Mouse (Mus musculus): ENCODE measurements around the gene Tnxb. TPM values are rescaled to one million over a fixed set of nuclear protein-coding genes. Genes with fewer than 3 reads are reported as not detected.

The Tnxb gene
- polyA plus RNA-seq, 1 experiment from 2014 or later: 0.27 TPM

GRCm38 (mm10) chr17:34653746-34654285, 16.5 kb upstream of the Tnxb start:
- no peak overlapping the region for H3K4me2 ChIP-seq
- H3K4me3 ChIP-seq: no peak overlapping the region
- H3K27ac ChIP-seq (replicated peaks): no peak overlapping the region
- H3K9ac ChIP-seq: no peak overlapping the region
- H3K36me3 ChIP-seq: peaks cover 54% of the 10 kb centered on the region
- ATAC-seq (ENCODE audit: low FRiP score, low read depth): no peak
- peaks cover 14% of the 10 kb centered on the region; the same call in 1 of the 2 replicates for H3K4me1 ChIP-seq (replicated peaks)
- WGBS: 64% methylated on average over 9 of the region's 9 CpGs
- no peaks in the 10 kb centered on the region for H3K9me3 ChIP-seq
- no peaks in the 10 kb centered on the region for H3K27me3 ChIP-seq

DNA sequence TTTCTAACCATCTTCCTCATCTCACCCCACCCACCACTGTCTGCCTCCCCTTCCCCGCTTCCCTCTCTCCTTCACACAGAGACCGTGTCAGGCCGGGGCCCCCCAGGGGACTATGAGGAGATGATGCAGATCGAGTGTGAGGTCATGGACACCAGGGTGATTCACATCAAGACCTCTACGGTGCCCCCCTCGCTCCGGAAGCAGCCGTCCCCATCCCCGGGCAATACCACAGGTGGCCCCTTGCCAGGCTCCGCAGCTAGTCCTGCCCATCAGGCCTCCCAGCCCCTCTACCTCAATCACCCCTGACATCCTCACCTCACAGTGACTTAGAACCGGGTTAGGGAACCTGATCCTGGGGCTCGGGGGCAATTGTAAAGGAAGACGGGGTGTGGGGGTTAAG, 15.9 kb upstream of the Tnxb start:
- WGBS: 95% methylated on average over 13 of the region's 13 CpGs
- Histone ChIP-seq H3K9me3 (no peaks in the 10 kb centered on the region), H3K27me3 (0 out of 2 replicates have a peak, but pooled peaks cover 3% of the 10 kb centered on the region), H3K4me1 (replicated peaks) (peaks cover 14% of the 10 kb centered on the region; the same call in 1 of the 2 replicates), H3K27ac (replicated peaks) (no peak overlapping the region), H3K4me2 (no peak overlapping the region), H3K9ac (no peak overlapping the region), H3K36me3 (peaks cover 48% of the 10 kb centered on the region), H3K4me3 (no peak overlapping the region)
- ATAC-seq (ENCODE audit: low FRiP score, low read depth): no peak

GRCm38 (mm10) chr17:34655160-34655559, 15.2 kb upstream of the Tnxb start:
- 79% methylated on average over 7 of the region's 7 CpGs for WGBS
- no peak; the same call in 1 of the 2 replicates for ATAC-seq (ENCODE audit: low FRiP score, low read depth)

GRCm38 (mm10) chr17:34655581-34655991, 14.7 kb upstream of the Tnxb start:
- peaks cover 36% of the 10 kb centered on the region for H3K36me3 ChIP-seq
- ATAC-seq (ENCODE audit: low FRiP score, low read depth): peak; percentile 65
- H3K4me1 ChIP-seq (replicated peaks): peaks cover 14% of the 10 kb centered on the region; the same call in 1 of the 2 replicates
- no peaks in the 10 kb centered on the region for H3K9me3 ChIP-seq
- no peak overlapping the region for H3K4me3 ChIP-seq
- H3K9ac ChIP-seq: no peak overlapping the region
- peaks cover 14% of the 10 kb centered on the region for H3K27me3 ChIP-seq
- 57% methylated on average over 4 of the region's 4 CpGs for WGBS
- H3K4me2 ChIP-seq: no peak overlapping the region
- H3K27ac ChIP-seq (replicated peaks): peak overlapping the region; percentile 18

More at GRCm38 (mm10) chr17:34655160-34655559, 15.2 kb upstream of the Tnxb start:
- peaks cover 40% of the 10 kb centered on the region for H3K36me3 ChIP-seq
- peaks cover 14% of the 10 kb centered on the region; the same call in 1 of the 2 replicates for H3K4me1 ChIP-seq (replicated peaks)
- H3K27ac ChIP-seq (replicated peaks): peak overlapping the region; percentile 15; the same call in 1 of the 2 replicates
- H3K4me3 ChIP-seq: no peak overlapping the region
- H3K4me2 ChIP-seq: no peak overlapping the region
- H3K27me3 ChIP-seq: peaks cover 10% of the 10 kb centered on the region
- no peaks in the 10 kb centered on the region for H3K9me3 ChIP-seq
- H3K9ac ChIP-seq: no peak overlapping the region

DNA sequence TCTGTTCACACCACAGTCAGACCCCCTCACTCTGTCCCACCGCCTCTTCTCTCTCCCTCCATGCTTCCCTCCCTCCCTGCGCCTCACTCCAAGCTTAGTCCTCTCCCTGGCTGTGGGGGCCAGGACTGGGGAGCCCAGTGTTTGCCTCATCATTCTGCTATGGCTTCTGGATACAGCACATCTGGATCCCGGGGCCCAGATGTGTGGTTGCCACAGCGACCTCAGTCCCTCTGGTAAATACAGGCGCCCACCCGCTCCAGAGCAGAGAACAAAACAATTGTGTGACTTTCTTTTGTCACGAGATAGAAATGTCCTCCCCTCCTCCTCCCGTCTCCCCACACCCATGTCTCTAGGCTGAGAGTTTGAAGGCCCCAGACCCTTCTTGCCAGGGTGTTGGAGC, 13.7 kb upstream of the Tnxb start:
- H3K27me3 ChIP-seq: peaks cover 16% of the 10 kb centered on the region
- ATAC-seq (ENCODE audit: low FRiP score, low read depth): no peak
- H3K4me3 ChIP-seq: no peak overlapping the region
- H3K4me2 ChIP-seq: no peak overlapping the region
- H3K9ac ChIP-seq: no peak overlapping the region
- no peaks in the 10 kb centered on the region for H3K9me3 ChIP-seq
- H3K4me1 ChIP-seq (replicated peaks): peaks cover 22% of the 10 kb centered on the region; the same call in 1 of the 2 replicates
- WGBS: 25% methylated on average over 8 of the region's 8 CpGs
- peaks cover 26% of the 10 kb centered on the region for H3K36me3 ChIP-seq
- no peak overlapping the region for H3K27ac ChIP-seq (replicated peaks)

DNA sequence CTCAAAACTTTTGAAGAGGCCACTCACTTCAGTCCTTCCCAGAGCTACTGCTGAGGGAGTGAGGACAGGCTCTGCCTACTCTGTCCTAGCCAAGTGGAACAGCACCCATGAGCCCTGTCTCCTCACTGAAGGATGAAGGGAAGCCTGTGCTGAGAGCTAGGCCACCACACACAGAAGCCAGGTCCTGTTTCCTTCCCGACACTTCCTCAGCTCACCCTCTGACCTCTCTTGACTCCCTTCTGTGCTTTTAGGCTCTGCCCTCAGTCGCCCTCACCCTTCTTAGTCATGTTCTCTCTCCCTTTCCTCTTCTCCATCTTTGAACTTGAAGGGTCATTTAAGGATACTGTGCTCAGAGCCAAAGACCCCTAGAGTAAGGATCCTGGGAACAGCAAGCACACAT, 13.1 kb upstream of the Tnxb start:
- Histone ChIP-seq H3K9ac (no peak overlapping the region), H3K27me3 (peaks cover 16% of the 10 kb centered on the region), H3K4me2 (no peak overlapping the region), H3K9me3 (no peaks in the 10 kb centered on the region), H3K36me3 (peaks cover 20% of the 10 kb centered on the region), H3K4me1 (replicated peaks) (peaks cover 22% of the 10 kb centered on the region; the same call in 1 of the 2 replicates), H3K4me3 (no peak overlapping the region), H3K27ac (replicated peaks) (no peak overlapping the region)
- WGBS: 48% methylated on average over 2 of the region's 2 CpGs
- no peak for ATAC-seq (ENCODE audit: low FRiP score, low read depth)

GRCm38 (mm10) chr17:34658145-34658544, 12.2 kb upstream of the Tnxb start:
- Histone ChIP-seq H3K4me1 (replicated peaks) (peaks cover 22% of the 10 kb centered on the region; the same call in 1 of the 2 replicates), H3K4me3 (no peak overlapping the region), H3K36me3 (peaks cover 12% of the 10 kb centered on the region), H3K9ac (no peak overlapping the region), H3K27ac (replicated peaks) (no peak overlapping the region), H3K4me2 (no peak overlapping the region), H3K27me3 (peaks cover 19% of the 10 kb centered on the region), H3K9me3 (no peaks in the 10 kb centered on the region)
- WGBS: 86% methylated on average over 2 of the region's 2 CpGs
- no peak for ATAC-seq (ENCODE audit: low FRiP score, low read depth)

GRCm38 (mm10) chr17:34658591-34658990, 11.7 kb upstream of the Tnxb start:
- Histone ChIP-seq H3K9me3 (no peaks in the 10 kb centered on the region), H3K27ac (replicated peaks) (no peak overlapping the region), H3K4me3 (no peak overlapping the region), H3K4me1 (replicated peaks) (peaks cover 22% of the 10 kb centered on the region; the same call in 1 of the 2 replicates), H3K27me3 (peaks cover 20% of the 10 kb centered on the region), H3K36me3 (peaks cover 7% of the 10 kb centered on the region), H3K9ac (no peak overlapping the region), H3K4me2 (no peak overlapping the region)
- WGBS: 83% methylated on average over 3 of the region's 3 CpGs
- ATAC-seq (ENCODE audit: low FRiP score, low read depth): no peak

- Histone ChIP-seq H3K4me1 (replicated peaks) (peaks cover 22% of the 10 kb centered on the region; the same call in 1 of the 2 replicates), H3K9ac (no peak overlapping the region), H3K4me3 (no peak overlapping the region), H3K4me2 (no peak overlapping the region), H3K9me3 (no peaks in the 10 kb centered on the region), H3K27ac (replicated peaks) (no peak overlapping the region), H3K36me3 (no peaks in the 10 kb centered on the region), H3K27me3 (peaks cover 20% of the 10 kb centered on the region)
- WGBS: 73% methylated on average over 12 of the region's 12 CpGs
- ATAC-seq (ENCODE audit: low FRiP score, low read depth): no peak
Measured at GRCm38 (mm10) chr17:34659181-34659896, 11.0 kb upstream of the Tnxb start.

DNA sequence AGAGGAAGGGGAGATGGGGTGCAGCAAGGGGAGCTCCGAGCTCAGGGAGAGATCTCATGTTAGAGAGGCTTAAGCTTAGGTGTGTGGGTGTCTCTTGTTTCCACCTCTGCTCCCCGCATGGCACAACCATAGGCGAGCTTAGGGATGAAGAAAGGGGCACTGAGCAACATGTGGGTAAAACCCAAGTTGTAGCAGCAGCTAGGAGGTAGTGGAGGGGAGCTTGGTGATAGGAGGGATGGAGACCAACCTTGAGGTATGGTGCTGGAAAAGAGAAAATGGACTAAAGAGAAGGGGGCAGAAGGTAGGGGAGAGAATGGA, 10.5 kb upstream of the Tnxb start:
- Histone ChIP-seq H3K36me3 (no peaks in the 10 kb centered on the region), H3K27me3 (peaks cover 20% of the 10 kb centered on the region), H3K4me3 (no peak overlapping the region), H3K27ac (replicated peaks) (no peak overlapping the region), H3K4me1 (replicated peaks) (peaks cover 22% of the 10 kb centered on the region; the same call in 1 of the 2 replicates), H3K9me3 (no peaks in the 10 kb centered on the region), H3K9ac (no peak overlapping the region), H3K4me2 (no peak overlapping the region)
- WGBS: 81% methylated on average over 3 of the region's 3 CpGs
- ATAC-seq (ENCODE audit: low FRiP score, low read depth): no peak

DNA sequence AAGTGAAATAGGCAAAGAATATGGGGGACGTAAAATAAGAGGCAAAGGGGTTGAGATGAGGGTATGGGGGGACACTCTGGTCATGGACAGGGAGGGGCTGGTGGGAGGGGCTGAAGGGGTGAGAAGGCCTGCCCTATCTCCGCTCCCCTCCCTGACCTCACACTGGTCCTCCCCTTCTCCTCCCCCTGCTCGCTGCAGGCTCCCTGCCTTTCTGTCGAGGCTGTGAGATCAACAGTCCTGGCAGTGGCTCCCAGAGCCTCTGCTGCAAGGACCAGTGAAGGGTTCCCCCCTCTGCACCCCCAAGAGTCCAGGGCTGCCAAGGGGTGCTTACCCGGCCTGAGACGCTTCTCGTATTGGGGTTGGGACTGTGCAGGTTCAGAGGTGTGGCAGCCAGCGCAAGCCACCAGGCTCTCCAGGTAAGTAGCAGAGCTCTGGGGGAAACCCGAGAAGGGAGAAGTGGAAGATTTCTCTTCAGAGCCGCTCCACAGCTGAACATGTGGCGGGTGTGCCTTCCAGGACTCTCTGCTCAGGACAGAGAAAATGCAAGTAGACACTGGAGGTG, 10.0 kb upstream of the Tnxb start:
- no peak overlapping the region for H3K4me2 ChIP-seq
- H3K4me3 ChIP-seq: no peak overlapping the region
- no peaks in the 10 kb centered on the region for H3K36me3 ChIP-seq
- no peak overlapping the region for H3K27ac ChIP-seq (replicated peaks)
- no peaks in the 10 kb centered on the region for H3K9me3 ChIP-seq
- no peak overlapping the region for H3K9ac ChIP-seq
- H3K4me1 ChIP-seq (replicated peaks): peaks cover 20% of the 10 kb centered on the region; the same call in 1 of the 2 replicates
- ATAC-seq (ENCODE audit: low FRiP score, low read depth): no peak
- H3K27me3 ChIP-seq: peaks cover 20% of the 10 kb centered on the region
- WGBS: 48% methylated on average over 9 of the region's 11 CpGs

DNA sequence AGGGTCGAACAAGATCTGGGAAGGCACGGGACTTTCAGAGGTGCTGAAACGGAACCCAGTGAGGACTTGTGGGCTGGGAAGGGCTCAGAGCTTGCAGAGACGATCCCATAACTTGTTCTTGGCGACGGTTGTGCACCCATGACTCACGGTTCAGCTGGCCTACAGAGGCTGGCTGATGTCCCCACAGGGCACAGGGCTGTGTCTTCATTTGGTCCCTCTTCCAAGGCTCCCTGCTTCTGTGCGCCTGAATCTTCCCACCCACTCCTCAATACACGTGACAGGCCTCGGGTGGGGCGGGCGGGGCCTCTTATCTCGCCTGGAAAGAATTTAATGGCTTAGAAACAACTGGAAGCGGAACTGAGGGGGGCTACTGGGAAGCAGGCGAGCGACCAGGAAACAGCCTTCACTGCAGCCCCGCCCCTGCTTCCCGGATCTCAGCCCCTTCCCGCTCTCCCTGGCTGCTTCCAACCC, 9.2 kb upstream of the Tnxb start:
- Histone ChIP-seq H3K4me3 (peak overlapping the region; percentile 2; the same call in 1 of the 2 replicates), H3K27me3 (peaks cover 20% of the 10 kb centered on the region), H3K27ac (replicated peaks) (no peak overlapping the region), H3K9me3 (no peaks in the 10 kb centered on the region), H3K4me2 (peak overlapping the region; percentile 41), H3K36me3 (no peaks in the 10 kb centered on the region), H3K4me1 (replicated peaks) (peaks cover 12% of the 10 kb centered on the region; the same call in 1 of the 2 replicates), H3K9ac (no peak overlapping the region)
- WGBS: 14% methylated on average over 19 of the region's 19 CpGs
- no peak for ATAC-seq (ENCODE audit: low FRiP score, low read depth)
